Mouse (Mus musculus): Measurements from ENCODE around the gene Orai2.

DNA sequence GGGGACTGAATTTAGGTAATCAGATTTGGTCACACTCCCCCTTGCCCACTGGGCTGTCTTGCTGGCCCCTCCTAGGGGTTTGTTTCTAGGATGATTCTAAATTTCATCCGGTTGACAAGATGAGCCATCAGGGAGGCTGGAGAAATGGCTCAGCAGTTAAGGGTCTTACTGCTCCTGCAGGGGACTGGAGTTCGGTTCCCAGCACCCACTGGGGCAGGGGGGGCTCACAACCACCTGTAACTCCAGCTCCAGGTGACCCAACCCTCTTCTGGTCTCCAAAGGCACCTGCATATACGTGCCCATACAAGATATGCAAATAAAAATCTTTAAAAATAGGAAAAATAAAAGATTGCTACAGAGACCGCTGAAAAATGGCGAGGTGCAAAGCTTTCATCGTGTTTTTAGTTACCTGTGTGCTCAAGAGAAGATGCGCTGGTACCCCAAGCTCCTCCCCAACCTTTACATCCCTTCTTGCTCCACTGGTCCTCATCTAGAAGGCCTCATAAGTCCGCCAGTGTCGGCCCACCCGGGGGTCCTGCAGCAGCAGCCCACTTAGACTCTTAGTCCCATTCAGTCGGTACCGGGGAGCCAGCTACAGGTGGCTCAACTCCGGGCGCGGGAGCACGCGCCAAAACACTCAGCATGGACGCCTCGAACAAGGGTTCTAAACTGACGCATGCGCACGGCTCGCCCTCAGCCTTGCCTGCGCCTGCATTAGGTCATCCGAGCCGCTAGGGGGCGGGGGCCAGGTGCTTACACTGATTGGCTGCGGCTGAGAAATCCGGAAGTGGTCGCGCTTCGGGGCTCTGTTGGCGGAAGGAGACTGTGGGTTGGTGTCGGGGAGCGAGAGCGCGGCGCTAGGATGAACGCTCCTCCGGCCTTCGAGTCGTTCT is 54.4 kb downstream of the Orai2 start, which contains the start of gene Polr2j:
- TF ChIP-seq CTCF (IDR thresholded peaks at IDR 0.05; ENCODE audit: low read depth, low read length) (peak; percentile 92), POLR2A (IDR thresholded peaks at IDR 0.05; ENCODE audit: extremely low read depth, insufficient read depth, low read length) (peak; percentile 79)
